Mouse (Mus musculus): Measurements from ENCODE around the gene Dohh. TPM values are rescaled to one million over a fixed set of nuclear protein-coding genes. Genes with fewer than 3 reads are reported as not detected.

The Dohh gene
- total and polyA plus RNA-seq, 2 experiments from 2014 or later, result 95.8 to 132 TPM

DNA sequence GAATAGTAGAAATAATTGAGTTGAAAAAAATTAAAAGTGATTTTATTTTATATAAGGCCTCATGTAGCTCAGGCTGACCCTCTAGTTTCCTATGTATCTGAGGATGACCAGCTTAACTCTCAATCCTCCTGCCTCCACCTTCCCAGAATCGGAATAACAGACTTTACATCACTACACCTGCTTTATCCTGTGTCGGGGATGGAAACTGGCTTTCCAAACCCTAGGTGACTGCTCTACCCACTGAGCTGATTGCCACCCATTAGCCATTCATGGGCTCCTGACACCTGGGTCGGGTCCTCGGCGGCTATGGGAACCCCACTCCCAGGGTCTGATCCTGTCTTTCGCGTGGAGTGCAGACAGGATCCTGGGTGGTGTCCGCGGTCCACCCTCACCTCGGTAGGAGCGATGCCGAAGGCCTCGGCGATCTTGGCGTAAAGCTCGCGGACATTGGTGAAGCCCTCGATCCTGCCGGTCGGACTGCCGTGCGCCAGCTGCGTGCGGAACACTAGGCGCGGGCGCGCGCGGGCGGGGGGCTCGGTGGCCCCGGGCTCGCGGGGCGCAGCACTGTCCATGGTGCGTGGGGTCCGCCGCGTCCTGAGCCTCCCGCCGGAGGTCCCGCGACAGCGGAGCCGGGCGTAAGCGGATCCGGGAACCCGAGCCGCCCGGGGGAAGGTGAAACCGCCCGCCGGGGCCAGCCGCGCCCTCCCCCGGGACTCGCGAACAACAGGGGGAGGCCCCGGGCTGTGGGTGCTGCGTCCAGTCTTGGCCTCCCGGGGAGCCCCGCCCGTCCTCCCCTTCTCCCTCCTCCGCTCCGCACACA lies 41.3 kb upstream of the Dohh start, which contains the start of gene Gipc3:
Gene Gipc3 (minus strand): TSS at position 581 of the 820 bp plus-strand sequence.
- ATAC-seq (ENCODE audit: low FRiP score) (no peak), DNase-seq (ENCODE audit: low spot score) (no peak)
- 7% methylated on average over 44 of the region's 67 CpGs for WGBS
- no peak for TF ChIP-seq CTCF (IDR thresholded peaks at IDR 0.05)
- Histone ChIP-seq H3K9me3 (ENCODE audit: low read length) (no peaks in the 10 kb centered on the region), H3K4me3 (ENCODE audit: low read depth, low read length) (peak within 1 kb of the TSS; percentile 43), H3K27ac (ENCODE audit: low read depth, low read length) (no peak within 1 kb of the TSS), H3K4me1 (ENCODE audit: insufficient read depth, low read length) (no peaks in the 10 kb centered on the region), H3K36me3 (ENCODE audit: insufficient read depth, low read length) (no peaks in the 10 kb centered on the region), H3K9ac (replicated peaks; ENCODE audit: low read length, poor library complexity, severe bottlenecking) (peak within 1 kb of the TSS; percentile 50; the same call in 1 of the 2 replicates), H3K4me2 (ENCODE audit: low read depth, low read length, poor library complexity, severe bottlenecking) (peak within 1 kb of the TSS; percentile 77), H3K27me3 (ENCODE audit: insufficient read depth, low read length) (peaks cover 32% of the 10 kb centered on the region)

DNA sequence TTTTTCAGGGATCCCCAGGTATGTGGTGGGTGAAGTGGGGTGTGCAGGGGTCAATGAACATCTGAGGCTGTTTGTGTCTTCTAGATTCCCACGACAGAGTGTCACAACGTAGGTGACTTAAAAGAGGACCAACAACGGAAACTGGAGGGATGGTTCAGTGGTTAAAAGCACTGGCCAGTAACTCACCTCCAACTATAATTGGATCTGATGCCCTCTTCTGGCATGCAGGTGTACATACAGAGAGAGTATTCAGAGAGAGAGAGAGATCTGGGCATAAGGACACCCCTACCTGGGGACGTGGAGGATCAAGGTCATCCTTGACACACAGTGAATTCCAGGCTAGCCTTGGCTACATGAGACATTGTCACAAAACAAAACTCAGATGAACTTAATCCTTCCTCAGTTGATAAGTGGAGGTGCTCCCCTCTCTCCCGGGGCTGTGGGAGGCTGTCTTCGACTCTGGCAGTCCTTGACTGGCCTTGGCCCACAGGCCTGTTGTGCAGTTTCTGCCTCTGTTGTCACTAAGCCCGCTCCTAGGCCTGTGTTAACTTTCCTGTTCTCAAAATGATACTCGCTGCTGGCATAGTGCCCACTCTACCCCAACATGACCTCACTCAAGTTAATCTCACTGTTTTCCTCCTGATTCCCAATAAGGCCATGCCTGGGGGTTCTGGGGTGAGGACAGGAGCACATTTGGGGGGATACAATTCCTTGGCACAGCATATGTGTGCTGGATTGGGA lies 39.6 kb upstream of the Dohh start:
- no peak for ATAC-seq (ENCODE audit: low FRiP score)
- Histone ChIP-seq H3K36me3 (ENCODE audit: insufficient read depth, low read length) (no peaks in the 10 kb centered on the region), H3K27me3 (ENCODE audit: insufficient read depth, low read length) (peaks cover 32% of the 10 kb centered on the region), H3K27ac (ENCODE audit: low read depth, low read length) (no peak overlapping the region), H3K4me2 (ENCODE audit: low read depth, low read length, poor library complexity, severe bottlenecking) (no peak overlapping the region), H3K9me3 (ENCODE audit: low read length) (no peaks in the 10 kb centered on the region), H3K4me3 (ENCODE audit: low read depth, low read length) (no peak overlapping the region), H3K4me1 (ENCODE audit: insufficient read depth, low read length) (no peaks in the 10 kb centered on the region), H3K9ac (replicated peaks; ENCODE audit: low read length, poor library complexity, severe bottlenecking) (no peak overlapping the region)
- DNase-seq (ENCODE audit: low spot score), result no peak
- peak; percentile 55 for TF ChIP-seq CTCF (IDR thresholded peaks at IDR 0.05)
- 51% methylated on average over 8 of the region's 8 CpGs for WGBS

DNA sequence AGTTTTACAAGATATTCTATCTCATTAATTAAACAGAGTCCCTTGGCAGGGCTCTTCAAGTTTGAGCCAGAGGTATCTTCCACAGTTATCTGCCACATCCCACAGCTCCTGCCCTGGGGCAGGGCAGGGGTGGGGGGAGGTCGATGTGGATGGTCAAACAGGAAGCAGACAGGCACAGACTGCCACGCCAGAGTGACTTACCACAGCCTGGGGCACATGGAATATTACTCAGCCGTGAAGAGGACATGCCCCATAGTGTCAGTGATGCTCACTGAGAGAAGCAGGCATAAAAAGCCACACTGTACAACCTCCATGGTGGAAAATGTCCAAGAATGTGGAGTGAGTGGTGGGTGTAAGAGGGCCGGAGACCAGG lies 39.1 kb upstream of the Dohh start:
- WGBS, result 88% methylated on average over 4 of the region's 4 CpGs

DNA sequence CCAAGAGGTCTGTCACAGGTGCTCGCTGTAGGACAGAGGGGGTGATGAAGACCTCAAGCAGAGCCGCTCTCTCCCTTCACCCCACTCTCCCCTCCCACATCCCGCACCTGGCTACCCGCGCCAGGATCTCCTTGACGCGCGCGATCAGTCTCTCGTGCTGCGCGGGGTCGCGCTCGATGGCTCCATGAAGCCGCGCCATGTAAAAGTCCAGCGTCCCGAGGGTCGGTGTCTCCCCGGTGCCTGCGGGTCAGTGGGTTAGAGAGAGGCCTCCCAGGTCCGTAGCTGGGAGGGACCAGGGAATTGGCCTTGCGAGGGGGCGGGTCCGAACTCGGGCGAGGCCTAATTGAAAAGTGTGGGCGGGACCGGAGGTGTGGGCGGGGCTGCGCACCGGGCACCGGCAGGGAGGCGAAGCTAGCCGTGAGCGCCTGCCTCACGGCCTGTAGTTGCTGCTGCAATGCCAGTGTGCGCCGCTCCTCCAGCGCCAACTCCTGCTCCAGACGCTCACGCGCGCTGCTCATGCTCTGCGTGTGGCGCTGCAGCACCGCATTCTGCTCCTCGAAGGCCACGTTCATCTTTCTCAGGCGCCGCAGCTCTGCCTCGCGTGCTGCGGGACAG lies 37.7 kb upstream of the Dohh start:
- ATAC-seq (ENCODE audit: low FRiP score), result 0 out of 2 replicates have a peak, but pooled peaks have one; percentile 22
- peak overlapping the region; percentile 60 for H3K4me2 ChIP-seq (ENCODE audit: low read depth, low read length, poor library complexity, severe bottlenecking)
- no peaks in the 10 kb centered on the region for H3K9me3 ChIP-seq (ENCODE audit: low read length)
- peaks cover 28% of the 10 kb centered on the region for H3K27me3 ChIP-seq (ENCODE audit: insufficient read depth, low read length)
- H3K4me3 ChIP-seq (ENCODE audit: low read depth, low read length), result peak overlapping the region; percentile 33
- peak; percentile 63 for TF ChIP-seq CTCF (IDR thresholded peaks at IDR 0.05)
- WGBS, result 12% methylated on average over 52 of the region's 55 CpGs
- peaks cover 4% of the 10 kb centered on the region; the same call in 1 of the 2 replicates for H3K4me1 ChIP-seq (ENCODE audit: insufficient read depth, low read length)
- no peaks in the 10 kb centered on the region for H3K36me3 ChIP-seq (ENCODE audit: insufficient read depth, low read length)
- 0 out of 2 replicates have a peak overlapping the region, but pooled peaks have one; percentile 42 for H3K9ac ChIP-seq (replicated peaks; ENCODE audit: low read length, poor library complexity, severe bottlenecking)
- no peak overlapping the region for H3K27ac ChIP-seq (ENCODE audit: low read depth, low read length)
- peak; percentile 85 for DNase-seq (ENCODE audit: low spot score)

More for the DNA sequence above, 39.1 kb upstream of the Dohh start:
- Histone ChIP-seq H3K9ac (replicated peaks; ENCODE audit: low read length, poor library complexity, severe bottlenecking) (no peak overlapping the region), H3K27me3 (ENCODE audit: insufficient read depth, low read length) (peaks cover 32% of the 10 kb centered on the region), H3K4me1 (ENCODE audit: insufficient read depth, low read length) (peaks cover 4% of the 10 kb centered on the region; the same call in 1 of the 2 replicates), H3K36me3 (ENCODE audit: insufficient read depth, low read length) (no peaks in the 10 kb centered on the region), H3K4me3 (ENCODE audit: low read depth, low read length) (no peak overlapping the region), H3K27ac (ENCODE audit: low read depth, low read length) (no peak overlapping the region), H3K9me3 (ENCODE audit: low read length) (no peaks in the 10 kb centered on the region), H3K4me2 (ENCODE audit: low read depth, low read length, poor library complexity, severe bottlenecking) (no peak overlapping the region)
- ATAC-seq (ENCODE audit: low FRiP score), result no peak
- no peak for TF ChIP-seq CTCF (IDR thresholded peaks at IDR 0.05)
- DNase-seq (ENCODE audit: low spot score), result no peak

DNA sequence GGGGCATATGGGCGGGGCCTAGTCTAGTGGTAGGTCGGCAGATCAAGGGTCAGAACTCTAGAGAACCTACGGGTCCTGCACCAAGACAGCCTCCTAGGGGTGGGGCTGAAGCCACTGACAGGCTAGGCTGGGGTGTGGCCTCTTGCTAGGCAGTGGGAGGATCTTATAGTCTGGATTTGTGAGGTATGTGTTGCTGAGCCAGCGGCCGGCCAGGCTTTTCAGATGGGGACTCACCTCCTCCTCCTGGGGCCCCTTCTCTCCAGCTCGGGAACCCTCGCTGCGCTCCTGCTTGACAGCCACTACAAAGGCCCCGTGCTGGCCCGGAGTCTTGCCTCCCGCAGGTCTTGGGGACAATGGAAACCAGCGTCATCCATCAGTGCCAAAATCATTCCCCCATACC lies 35.1 kb upstream of the Dohh start:
- peak overlapping the region; percentile 52; the same call in 1 of the 2 replicates for H3K4me3 ChIP-seq (ENCODE audit: low read depth, low read length)

More for the DNA sequence above, 35.1 kb upstream of the Dohh start:
- H3K36me3 ChIP-seq (ENCODE audit: insufficient read depth, low read length), result no peaks in the 10 kb centered on the region
- no peak for TF ChIP-seq CTCF (IDR thresholded peaks at IDR 0.05)
- peaks cover 4% of the 10 kb centered on the region; the same call in 1 of the 2 replicates for H3K4me1 ChIP-seq (ENCODE audit: insufficient read depth, low read length)
- H3K27ac ChIP-seq (ENCODE audit: low read depth, low read length), result no peak overlapping the region
- 3% methylated on average over 11 of the region's 12 CpGs for WGBS
- ATAC-seq (ENCODE audit: low FRiP score), result no peak
- DNase-seq (ENCODE audit: low spot score), result no peak
- H3K27me3 ChIP-seq (ENCODE audit: insufficient read depth, low read length), result peaks cover 9% of the 10 kb centered on the region; the same call in 1 of the 2 replicates
- H3K4me2 ChIP-seq (ENCODE audit: low read depth, low read length, poor library complexity, severe bottlenecking), result peak overlapping the region; percentile 88
- no peak overlapping the region for H3K9ac ChIP-seq (replicated peaks; ENCODE audit: low read length, poor library complexity, severe bottlenecking)
- H3K9me3 ChIP-seq (ENCODE audit: low read length), result no peaks in the 10 kb centered on the region

Data from midbrain, postnatal 0 days (tissue).